Comparison of ENCODE assay signal across 14 mouse cellular contexts in the genomic region with DNA sequence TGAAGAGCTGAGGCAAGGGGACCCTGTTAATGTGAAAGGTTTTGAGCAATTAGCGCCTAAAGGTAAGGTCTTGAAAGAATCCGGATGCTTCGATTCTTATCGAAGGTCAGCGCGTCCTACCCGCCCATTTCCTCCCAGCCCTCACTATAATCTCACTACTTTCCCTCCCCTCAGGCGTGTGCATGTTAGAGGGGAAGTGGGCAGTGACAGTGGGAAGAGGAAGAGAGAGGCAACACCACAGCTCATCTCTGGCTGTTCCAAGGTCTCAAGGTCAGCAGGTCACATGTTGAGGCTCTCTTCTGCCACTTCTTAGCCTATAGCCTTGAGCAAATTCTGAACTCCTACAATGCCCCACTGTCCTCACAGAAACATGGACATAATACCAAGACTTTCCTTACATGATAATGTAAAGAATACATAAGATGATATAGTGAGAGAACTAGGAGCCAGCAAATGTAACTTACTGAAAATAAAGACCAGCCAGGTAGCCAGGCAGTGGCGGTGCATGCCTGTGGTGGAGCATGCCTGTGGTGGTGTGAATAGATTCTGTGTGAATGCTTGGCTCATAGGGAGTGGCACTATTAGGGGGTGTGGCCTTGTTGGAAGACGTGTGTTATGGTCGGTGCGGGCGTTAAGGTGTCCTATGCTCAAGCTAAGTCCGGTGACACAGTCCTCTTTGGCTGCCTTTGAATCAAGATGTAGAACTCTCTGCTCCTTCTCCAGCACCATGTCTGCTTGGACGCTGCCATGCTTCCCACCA. TPM values are rescaled to one million over a fixed set of nuclear protein-coding genes. Genes with fewer than 3 reads are reported as not detected.
DNase-seq lines count a peak whose midpoint lies in the region; ATAC-seq and TF ChIP-seq lines count a peak whose summit lies in the region.
"Had no signal": no experiment of that assay in that cellular context is flagged by ENCODE, and none has a peak within 500 bp of the region (broad histone marks: within the 10 kb centered on the region; RNA-seq: fewer than 3 reads in every experiment).

No protein-coding gene starts in this region.

- no peaks in the 10 kb centered on the region for H3K9me3 ChIP-seq in hindbrain, embryonic 16.5 days (ENCODE audit: control insufficient read depth, low read length)
- H3K9me3 ChIP-seq in midbrain, embryonic 11.5 days (ENCODE audit: control insufficient read depth, low read length) = no peaks in the 10 kb centered on the region
- H3K9me3 ChIP-seq: limb, embryonic 13.5 days had no signal

- H3K9ac ChIP-seq in liver, adult 2 months (ENCODE audit: low read depth, low read length) = no peak overlapping the region
- no peak overlapping the region for H3K9ac ChIP-seq in hindbrain, embryonic 16.5 days (ENCODE audit: low read depth, low read length)
- H3K9ac ChIP-seq in midbrain, embryonic 11.5 days (ENCODE audit: low read length) = no peak overlapping the region
- H3K9ac ChIP-seq: limb, embryonic 13.5 days had no signal

- H3K4me1 ChIP-seq in liver, adult 2 months (ENCODE audit: control insufficient read depth, insufficient read depth, low read length) = peaks cover 11% of the 10 kb centered on the region; the same call in 1 of the 2 replicates
- no peaks in the 10 kb centered on the region for H3K4me1 ChIP-seq in hindbrain, embryonic 16.5 days (ENCODE audit: control insufficient read depth, insufficient read depth, low read depth, low read length)
- H3K4me1 ChIP-seq in midbrain, embryonic 11.5 days (ENCODE audit: control insufficient read depth, insufficient read depth, low read length) = no peaks in the 10 kb centered on the region

- ATAC-seq in CD4-positive, CD25-positive, alpha-beta regulatory T cell, adult 4 months = peak; percentile 18
- ATAC-seq in megakaryocyte progenitor cell, adult 5-6 weeks (replicated peaks; ENCODE audit: poor library complexity) = peak; percentile 85
- ATAC-seq in hindbrain, embryonic 16.5 days = no peak
- ATAC-seq in midbrain, embryonic 11.5 days (ENCODE audit: low FRiP score) = no peak

- H3K36me3 ChIP-seq in liver, adult 2 months (ENCODE audit: control insufficient read depth, insufficient read depth, low read length) = 0 out of 2 replicates have a peak, but pooled peaks cover 2% of the 10 kb centered on the region
- H3K36me3 ChIP-seq in hindbrain, embryonic 16.5 days (ENCODE audit: control insufficient read depth, insufficient read depth, low read length) = no peaks in the 10 kb centered on the region
- H3K36me3 ChIP-seq in midbrain, embryonic 11.5 days (ENCODE audit: control insufficient read depth, insufficient read depth, low read length) = 0 out of 2 replicates have a peak, but pooled peaks cover 2% of the 10 kb centered on the region
- H3K36me3 ChIP-seq: limb, embryonic 13.5 days had no signal

- peak; percentile 51 for DNase-seq in 416B (ENCODE audit: low read depth)
- DNase-seq in liver, adult 2 months (ENCODE audit: extremely low read depth, low read depth, low spot score) = peak; percentile 33
- DNase-seq in adrenal gland, postnatal 14 days = no peak
- DNase-seq in midbrain, embryonic 11.5 days (ENCODE audit: low spot score, missing footprints) = no peak
- DNase-seq: cerebellum, adult 11-12 months; gastrocnemius, postnatal 36 days; heart, postnatal 14 days; kidney, adult 18-20 months; thymus, postnatal 36 days had no signal

- no peak overlapping the region; the same call in 1 of the 2 replicates for H3K27ac ChIP-seq in liver, adult 2 months (replicated peaks; ENCODE audit: insufficient read depth, low read depth, low read length)
- no peak overlapping the region for H3K27ac ChIP-seq in hindbrain, embryonic 16.5 days (ENCODE audit: low read depth, low read length)
- no peak overlapping the region for H3K27ac ChIP-seq in midbrain, embryonic 11.5 days (ENCODE audit: low read depth, low read length)
- H3K27ac ChIP-seq: left cerebral cortex, adult 2 months; limb, embryonic 13.5 days had no signal

- no peaks in the 10 kb centered on the region for H3K27me3 ChIP-seq in liver, adult 2 months (ENCODE audit: control insufficient read depth, insufficient read depth, low read length)
- no peaks in the 10 kb centered on the region for H3K27me3 ChIP-seq in hindbrain, embryonic 16.5 days (replicated peaks; ENCODE audit: control insufficient read depth, insufficient read depth, low read length)
- no peaks in the 10 kb centered on the region for H3K27me3 ChIP-seq in midbrain, embryonic 11.5 days (ENCODE audit: control insufficient read depth, insufficient read depth, low read length)
- H3K27me3 ChIP-seq: limb, embryonic 13.5 days had no signal

- WGBS in liver, adult 2 months = 90% methylated on average over 15 of the region's 15 CpGs
- 97% methylated on average over 15 of the region's 15 CpGs for WGBS in hindbrain, embryonic 16.5 days
- WGBS in midbrain, embryonic 11.5 days = 94% methylated on average over 15 of the region's 15 CpGs

- TF ChIP-seq POLR2A in liver, adult 2 months (IDR thresholded peaks at IDR 0.05; ENCODE audit: extremely low read depth, insufficient read depth, low read length) = no peak

- no peak overlapping the region for H3K4me3 ChIP-seq in liver, adult 2 months (ENCODE audit: insufficient read depth, low read depth, low read length)
- H3K4me3 ChIP-seq in hindbrain, embryonic 16.5 days (ENCODE audit: low read length) = no peak overlapping the region
- H3K4me3 ChIP-seq in midbrain, embryonic 11.5 days (ENCODE audit: low read depth, low read length) = no peak overlapping the region
- H3K4me3 ChIP-seq: left cerebral cortex, adult 2 months; limb, embryonic 13.5 days had no signal

- no peaks in the 10 kb centered on the region for H3K79me2 ChIP-seq in liver, adult 2 months (ENCODE audit: control insufficient read depth, insufficient read depth, low read length)

- TF ChIP-seq CTCF in liver, adult 2 months (IDR thresholded peaks at IDR 0.05; ENCODE audit: low read depth, low read length) = no peak

- H3K4me2 ChIP-seq in hindbrain, embryonic 16.5 days (ENCODE audit: low read length) = no peak overlapping the region
- no peak overlapping the region for H3K4me2 ChIP-seq in midbrain, embryonic 11.5 days
- H3K4me2 ChIP-seq: limb, embryonic 13.5 days had no signal

RNA-seq across cellular contexts. Expression of a gene that starts 51.8 kb away (rescaled TPM):
- under 1 TPM; 0.08 to 0.47 TPM for polyA plus RNA-seq in CD4-positive, CD25-positive, alpha-beta regulatory T cell, adult 4 months (2017; shearing (Covaris generic))
- total RNA-seq in liver, adult 2 months (2014; rRNA removed) = 4.6 and 6.5 TPM in 2 replicates
- polyA plus RNA-seq in liver, adult 2 months (2012; rRNA removed) = 9.3 and 11.4 TPM in 2 replicates
- 4.5 and 10.5 TPM in 2 replicates for total RNA-seq in megakaryocyte progenitor cell, adult 5-6 weeks (2015)
- 2.4 and 5.4 TPM in 2 replicates for total RNA-seq in megakaryocyte progenitor cell, adult 5-6 weeks (2017)
- 7.1 and 8.0 TPM in 2 replicates for polyA plus RNA-seq in hindbrain, embryonic 16.5 days (2015; fragmentation: Nextera tagmentation; extraction: Ambion mirVana)
- total RNA-seq in adrenal gland, postnatal 14 days (2021) = 6.4 and 10.1 TPM in 2 replicates
- polyA plus RNA-seq in midbrain, embryonic 11.5 days (2014; fragmentation: Nextera tagmentation; extraction: Ambion mirVana) = 7.2 and 8.4 TPM in 2 replicates

Comparison
In these comparisons a context has a peak if more than half of its experiments do, and no peak if none do; other contexts are left out.
1. DNase-seq: peak in 416B (single experiment) and liver, adult 2 months (single experiment); none in adrenal gland, postnatal 14 days (single experiment) and midbrain, embryonic 11.5 days (single experiment).
2. ATAC-seq: peak in CD4-positive, CD25-positive, alpha-beta regulatory T cell, adult 4 months (single experiment) and megakaryocyte progenitor cell, adult 5-6 weeks (single experiment); none in hindbrain, embryonic 16.5 days (single experiment) and midbrain, embryonic 11.5 days (single experiment).